Mouse (Mus musculus) testis, postnatal 14 days (tissue): ENCODE data around the gene 4930435E12Rik.
"Not testable (repeated sequence)": the region's sequence is repeated elsewhere in the genome, so short reads cannot be mapped to it uniquely, and the experiment has no call there.

Experiments used
- DNase-seq: peaks from one replicate; pipeline ENCODE4 v3.0.0; 2021; ENCODE audit warnings: low spot score

4930435E12Rik gene

DNA sequence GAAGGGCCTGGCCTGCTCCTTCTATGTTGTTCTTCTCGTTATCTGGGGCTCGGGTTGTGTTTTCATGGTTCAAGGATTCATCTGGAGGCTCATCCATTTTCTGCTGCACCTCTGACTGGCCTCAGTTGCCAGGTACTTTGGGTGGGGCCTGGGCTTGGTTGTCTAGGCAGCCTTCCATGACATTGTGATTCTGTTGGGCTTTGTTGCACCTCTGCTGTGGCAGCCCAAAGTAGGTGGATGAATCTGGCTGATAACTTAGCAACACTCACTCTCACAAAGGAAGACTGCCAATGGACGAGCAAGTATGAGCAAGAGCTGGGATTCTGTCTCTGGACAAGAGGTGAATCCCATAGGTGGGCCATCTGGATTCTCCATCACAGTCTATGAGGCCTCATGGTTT, at the start of gene 4930435E12Rik:
Gene 4930435E12Rik, minus strand, starts transcription at position 101 of the 400 bp plus-strand sequence.
- DNase-seq: no peak

DNA sequence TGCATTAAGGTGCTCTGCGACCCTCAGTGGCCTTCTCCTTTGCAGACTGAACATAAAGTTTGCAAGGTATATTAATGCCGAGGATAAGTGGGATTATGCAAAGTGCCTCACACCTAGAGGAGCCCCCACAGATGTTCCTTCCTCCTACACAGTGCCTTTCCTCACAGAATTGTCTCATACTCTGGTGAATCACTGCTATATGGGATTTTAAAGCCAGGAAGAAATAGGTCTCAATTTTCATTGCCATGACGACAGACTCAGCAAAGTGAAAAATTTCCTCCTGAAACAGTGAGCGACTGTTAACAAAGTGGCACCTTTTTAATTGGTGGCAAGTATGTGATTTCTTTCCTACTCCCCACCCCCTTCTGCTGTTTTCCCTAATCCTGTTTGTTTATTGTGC, 45.9 kb upstream of the 4930435E12Rik start:
- no peak for DNase-seq

DNA sequence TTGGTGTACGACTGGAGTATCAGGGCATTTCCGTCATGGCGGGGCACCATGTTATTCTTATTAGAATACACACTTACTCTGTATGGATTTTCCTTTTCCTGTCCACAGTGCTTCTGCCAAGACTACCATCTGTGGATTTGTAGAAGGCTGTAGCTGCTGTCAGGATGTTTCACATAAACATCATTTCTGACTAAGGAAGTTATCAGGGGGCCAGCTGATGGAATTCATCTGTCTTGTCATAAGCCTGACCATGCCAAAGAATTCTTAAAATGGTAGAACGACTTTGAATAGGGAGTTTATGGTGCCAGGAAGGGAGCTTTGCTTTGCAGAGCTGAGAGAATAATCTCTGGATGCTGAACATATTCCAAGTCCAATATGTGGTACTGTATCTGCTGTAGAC, 44.7 kb upstream of the 4930435E12Rik start:
- DNase-seq: no peak

DNA sequence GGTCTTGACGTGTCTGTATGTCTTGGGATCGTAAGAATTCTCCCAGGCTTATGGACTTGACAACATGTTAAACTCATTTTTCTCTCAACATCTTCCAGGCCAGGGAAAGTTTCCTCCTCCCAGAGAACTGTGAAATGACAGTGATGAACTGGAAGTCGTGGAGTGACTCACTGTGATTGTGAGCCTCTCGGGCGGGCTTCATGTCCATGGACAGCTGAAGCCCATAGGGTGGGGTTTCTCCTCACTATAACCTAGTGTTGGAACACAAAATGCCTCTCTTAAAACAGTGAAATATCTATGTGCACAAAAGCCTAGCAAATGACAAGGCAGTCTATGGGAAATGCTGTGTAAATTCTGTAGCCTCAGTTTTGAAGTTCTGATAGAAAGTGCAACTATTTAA, 35.8 kb upstream of the 4930435E12Rik start:
- no peak for DNase-seq

DNA sequence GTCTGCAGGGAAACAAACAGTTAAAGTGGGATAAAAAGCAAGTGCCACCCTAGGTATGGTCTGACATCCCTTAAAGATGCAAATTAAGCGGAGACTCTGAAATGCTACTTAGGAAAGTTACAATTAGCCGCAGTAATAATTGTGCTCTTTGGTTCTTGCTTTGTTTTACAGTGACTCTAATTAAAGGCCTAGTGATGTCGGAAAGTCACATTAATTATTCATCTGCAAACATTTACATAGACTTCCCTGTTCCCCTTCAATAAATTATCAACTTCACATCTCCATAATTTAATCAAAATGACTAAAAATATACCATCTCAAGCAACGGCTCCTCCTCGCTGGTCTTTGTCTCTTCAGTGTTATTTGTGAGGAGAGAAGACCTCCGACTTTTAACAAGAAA, 32.0 kb upstream of the 4930435E12Rik start:
- DNase-seq: no peak

DNA sequence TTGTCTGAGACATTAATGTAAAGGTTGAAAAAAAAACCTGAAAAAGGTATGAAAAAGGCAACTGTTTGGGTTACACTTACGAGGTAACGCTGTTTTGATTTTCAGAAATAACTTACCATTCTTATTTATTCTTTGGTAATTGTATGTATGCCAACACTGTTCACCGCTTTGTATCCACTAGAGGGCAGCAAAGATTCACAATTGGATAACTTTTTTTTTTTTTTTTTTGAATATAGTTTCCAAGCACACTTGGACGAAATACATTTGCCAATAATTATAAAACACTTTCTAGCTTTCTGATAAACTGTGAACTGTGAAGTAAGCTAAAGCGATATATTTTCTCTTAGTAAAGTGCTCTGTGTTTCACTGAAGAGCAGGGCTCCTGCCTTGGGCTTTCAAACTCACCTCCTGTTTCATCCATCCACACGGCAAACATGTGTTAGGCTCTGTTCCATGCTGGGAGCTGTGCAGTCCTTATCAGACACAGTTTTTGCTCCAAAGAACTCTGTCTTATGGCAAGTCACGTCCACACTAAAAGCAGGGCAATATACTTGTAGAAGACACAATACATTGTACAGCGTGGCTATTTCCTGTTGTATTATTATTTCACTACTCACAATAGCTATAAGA, 29.7 kb upstream of the 4930435E12Rik start:
- DNase-seq: no peak

DNA sequence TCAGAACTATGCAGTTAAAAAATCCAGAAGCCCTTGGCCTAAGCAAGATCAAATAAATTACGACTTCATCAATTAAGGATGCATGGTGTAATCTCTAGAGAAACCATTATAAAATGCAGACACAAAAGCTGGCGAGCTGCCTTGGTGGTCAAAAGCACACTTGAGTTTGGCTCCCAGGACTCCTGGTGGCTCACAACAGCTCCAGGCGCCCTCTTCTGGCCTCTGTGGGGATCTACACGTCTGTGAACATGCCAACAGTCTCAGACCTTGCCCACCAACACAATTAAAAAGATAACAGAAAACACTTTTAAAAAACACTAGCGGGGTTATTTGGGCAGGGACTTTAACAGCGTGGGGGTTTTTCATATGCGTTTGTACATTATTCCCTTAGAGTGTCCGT, 16.0 kb downstream of the 4930435E12Rik start:
- DNase-seq: peak; percentile 66

DNA sequence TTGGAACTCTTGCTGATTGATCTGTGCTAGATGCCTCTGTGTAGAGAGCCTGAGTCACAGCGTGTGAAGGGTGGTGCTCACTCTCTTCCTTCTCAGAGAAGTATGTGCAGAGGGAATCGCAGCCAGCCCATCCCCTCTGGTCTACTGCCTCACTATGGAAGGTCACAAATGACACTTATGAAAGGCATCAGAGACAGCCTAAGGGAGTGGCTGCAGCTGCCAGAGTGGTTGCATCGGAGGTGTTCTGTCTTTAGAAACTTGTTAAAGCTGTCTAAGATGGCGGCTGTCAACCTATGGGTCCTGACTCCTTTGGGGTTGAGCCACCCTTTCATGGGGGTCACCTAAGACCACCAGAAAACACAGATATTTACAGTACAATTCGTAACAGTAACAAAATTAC, 18.4 kb downstream of the 4930435E12Rik start:
- DNase-seq: no peak

DNA sequence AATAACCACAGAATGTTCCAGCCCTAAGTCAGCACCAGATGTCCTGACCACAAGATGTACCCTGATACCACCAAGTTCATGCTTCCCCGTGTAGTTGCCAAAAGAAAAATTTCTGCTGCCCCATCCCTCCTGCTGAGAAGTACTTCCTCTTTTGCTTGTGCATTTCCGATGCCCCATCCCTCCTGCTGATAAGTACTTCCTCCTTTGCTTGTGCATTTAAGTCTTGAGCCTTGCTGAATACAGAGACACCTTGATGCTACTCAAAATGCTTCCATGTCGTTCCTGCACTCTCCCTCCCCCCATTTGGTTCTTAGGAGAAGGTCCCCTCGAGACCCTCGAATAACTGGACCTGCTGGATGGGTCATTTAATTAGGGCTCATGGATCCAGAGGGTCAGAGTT, 20.8 kb downstream of the 4930435E12Rik start:
- not testable (repeated sequence) for DNase-seq

DNA sequence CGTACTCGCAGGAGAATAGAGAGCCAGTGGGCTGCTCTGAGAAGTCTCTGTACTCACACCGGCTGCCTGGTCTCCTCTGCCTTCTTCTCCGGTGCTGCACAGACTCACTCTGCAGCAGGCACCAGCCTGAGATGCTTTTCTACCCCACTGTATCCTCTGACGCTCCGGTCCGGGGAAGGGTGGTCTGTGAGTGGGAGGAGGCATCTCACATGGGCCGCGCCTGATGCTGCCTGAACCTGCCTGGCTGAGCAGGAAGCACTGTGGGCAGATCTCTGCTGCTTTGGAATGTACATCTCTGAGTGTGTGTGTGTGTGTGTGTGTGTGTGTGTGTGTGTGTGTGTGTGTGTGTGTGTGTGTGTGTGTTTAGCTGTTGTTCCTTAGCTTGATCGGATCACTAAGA, 28.5 kb downstream of the 4930435E12Rik start, which contains the start of gene Upk1b:
Gene Upk1b, minus strand, starts transcription at position 238 of the 400 bp plus-strand sequence.
- DNase-seq: no peak

DNA sequence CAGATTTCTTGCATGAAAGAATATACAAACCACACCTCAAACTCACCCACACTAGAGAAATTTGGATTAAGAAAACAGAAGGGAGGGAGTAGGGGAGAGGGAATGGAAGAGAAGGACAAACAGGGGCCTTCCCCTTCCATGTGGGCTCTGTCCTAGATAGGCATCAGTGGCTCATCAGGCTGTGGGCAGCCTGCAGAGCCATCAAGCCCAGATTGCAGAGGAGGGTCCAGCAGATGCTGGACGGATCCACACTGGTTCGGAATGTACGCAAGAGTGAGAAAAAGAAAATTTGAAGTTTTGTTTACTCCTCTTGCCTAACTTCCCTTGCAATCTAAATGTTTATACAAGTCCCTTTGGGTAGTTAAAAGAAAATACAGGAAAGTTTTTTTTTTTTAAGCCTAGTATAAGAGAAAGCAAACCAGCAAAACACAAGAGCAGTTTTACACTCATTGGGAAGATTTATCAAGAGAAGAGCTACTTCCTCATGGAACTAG, 29.5 kb downstream of the 4930435E12Rik start:
- DNase-seq: no peak

DNA sequence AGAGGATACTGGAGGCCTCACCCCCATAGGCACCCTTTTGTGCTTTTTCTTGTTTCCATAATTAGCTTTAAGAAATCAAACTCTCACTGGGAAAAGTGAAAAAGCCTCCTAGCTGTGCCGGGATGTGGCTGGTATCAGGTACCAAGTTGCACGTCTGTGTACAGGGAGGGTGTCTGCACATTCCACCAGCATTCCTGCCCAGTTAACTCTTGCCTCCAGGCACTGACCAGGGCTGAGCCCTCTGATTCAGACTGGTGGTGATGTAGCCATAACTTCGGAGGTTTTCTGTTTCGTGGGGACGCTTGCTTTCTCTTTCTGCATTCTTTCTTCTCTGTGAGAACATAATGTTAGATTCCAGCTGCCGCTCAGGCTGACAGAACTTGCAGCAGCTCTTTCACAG, 35.4 kb downstream of the 4930435E12Rik start:
- no peak for DNase-seq

DNA sequence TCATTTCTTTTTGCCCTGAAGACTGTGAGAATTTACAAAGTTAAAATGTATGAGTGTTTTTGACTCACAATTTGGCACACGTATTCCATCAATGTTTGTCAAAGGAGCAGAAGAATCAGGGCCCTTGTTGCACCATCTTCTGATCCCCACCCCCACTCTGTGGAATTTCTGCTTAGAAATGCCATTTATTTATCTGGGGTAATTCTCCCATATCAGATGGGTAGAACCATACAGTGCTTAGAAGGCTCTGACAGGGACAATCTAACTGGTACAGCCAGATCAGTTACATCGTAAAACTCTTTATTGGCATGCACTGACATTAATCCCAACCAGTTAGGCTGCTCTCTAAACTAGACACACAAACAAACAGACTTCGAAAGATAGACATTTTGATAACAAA, 38.6 kb downstream of the 4930435E12Rik start:
- DNase-seq: no peak

DNA sequence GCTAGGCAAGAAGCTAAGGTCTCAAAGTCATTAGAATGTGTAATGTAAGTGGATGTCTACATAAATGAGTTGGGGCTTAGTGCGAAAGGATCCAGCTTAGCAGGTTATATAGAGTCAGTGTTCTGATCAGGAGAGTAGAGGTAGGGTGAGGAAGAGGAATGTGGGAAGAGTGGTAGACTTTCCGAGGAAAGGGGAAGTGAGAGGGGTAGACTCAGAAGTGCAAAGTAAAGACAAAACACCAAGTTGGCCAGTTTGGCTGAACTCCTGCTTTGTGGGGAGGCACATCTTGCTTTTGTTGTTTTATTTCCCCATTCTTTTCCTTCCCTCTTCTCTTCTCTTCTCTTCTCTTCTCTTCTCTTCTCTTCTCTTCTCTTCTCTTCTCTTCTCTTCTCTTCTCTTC, 39.5 kb downstream of the 4930435E12Rik start:
- DNase-seq: no peak

DNA sequence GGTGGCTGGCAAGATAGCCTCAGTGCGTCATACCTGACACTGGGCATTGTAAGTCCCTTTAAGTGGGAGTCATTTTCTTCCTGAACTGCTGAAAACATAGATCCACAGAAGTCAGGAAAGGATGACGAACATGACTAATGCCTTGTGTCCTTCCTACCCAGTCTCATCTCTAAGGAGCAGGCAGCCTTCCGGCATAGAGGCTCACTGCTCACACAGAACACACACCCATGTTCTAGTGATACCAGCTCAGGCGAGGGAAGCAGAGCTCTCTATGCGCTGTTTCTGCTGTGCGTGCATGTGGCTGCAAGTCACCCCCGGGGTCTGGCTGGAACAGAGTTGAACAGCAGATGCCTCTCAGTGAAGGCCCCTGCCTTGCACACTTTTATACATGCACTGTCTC, 43.2 kb downstream of the 4930435E12Rik start:
- no peak for DNase-seq

DNA sequence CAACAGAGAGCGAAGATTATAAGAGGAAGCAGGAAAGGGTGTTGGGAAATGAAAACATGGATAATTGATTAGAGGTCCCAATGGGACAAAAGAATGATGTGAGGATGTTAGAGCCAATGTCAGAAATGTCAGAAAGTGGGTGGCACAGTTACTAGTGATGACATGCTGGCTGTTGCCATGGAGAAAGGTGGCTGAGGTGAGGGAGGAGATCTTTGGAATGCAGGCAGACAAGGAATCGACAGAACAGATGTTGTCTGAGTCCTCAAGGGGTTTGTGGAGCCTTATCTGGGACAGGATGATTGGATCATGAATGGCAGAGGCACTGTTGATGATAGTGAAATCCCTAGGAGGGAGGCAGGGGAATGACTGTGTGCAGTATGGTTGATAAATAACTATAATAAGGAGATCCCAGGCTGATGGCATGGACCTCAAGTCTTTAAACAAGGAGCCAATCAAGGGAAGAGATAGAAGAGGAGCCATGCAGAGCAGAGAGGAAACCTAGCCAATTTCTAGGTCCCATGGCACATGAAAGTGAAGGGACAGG, 46.0 kb downstream of the 4930435E12Rik start:
- no peak for DNase-seq

DNA sequence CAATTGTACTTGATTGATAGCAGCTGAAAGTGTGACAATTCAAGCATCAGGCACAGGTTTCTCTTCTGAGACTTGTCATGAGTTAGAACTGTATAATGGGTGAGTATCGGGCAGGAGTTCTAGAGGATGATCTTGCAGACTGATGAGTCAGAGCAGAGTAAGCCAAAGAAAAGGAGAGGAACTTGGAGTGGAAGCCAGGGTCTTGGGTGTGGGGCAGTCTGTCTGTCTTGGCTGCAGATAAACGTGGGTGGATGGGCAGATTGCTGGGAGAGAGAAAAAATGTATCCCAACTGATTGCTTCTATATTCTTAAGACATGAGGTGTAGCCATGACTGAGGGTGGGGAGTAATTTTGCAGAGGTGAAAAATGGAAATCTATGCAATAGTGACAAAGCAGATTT, 46.6 kb downstream of the 4930435E12Rik start:
- DNase-seq: no peak

DNA sequence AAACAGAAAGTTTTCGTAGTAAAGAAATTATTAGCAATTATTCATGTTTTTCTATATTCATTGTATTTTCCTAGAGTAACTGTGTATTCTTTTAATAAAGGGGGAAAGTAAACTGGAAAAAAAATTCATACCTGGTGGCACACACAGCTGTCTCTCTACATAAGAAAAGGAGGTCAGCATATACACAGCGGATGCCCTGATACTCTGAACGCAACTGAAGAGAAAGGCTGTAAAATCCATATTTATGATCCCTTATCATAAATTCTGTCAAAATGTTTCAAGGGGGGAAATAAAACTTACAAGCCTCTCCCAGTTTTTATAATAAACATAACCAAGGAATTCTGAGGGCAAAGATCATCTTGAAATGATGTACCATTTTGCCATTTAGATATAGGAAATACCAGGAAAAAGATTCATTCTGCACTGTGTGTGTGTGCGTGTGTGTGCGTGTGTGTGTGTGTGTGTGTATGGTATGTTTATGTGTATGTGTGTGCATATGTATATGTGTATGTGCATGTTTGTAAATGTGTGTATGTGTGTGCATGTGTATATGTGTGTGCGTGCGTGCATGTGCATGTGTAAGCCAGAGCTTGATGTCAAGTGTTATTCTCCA, 47.5 kb downstream of the 4930435E12Rik start:
- DNase-seq: no peak

DNA sequence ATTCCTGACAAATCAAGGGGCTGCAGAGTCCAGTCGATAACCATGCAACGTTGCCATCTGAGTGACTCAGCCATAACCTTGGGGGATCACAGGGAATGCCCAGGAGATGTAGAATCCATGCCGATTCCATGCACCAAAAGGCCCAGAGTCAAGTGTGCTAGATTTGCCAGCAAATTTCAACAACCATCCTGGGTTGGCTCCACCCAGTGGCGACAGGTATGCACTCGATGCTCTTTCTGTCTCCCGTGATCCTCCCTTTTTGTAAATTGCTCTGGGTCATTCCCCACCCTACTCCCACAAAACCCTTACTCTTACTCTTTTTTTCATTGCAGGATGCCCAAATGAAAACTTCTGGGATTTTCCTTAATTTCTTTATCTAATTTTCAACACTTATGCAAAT, 52.2 kb downstream of the 4930435E12Rik start:
- DNase-seq: no peak

DNA sequence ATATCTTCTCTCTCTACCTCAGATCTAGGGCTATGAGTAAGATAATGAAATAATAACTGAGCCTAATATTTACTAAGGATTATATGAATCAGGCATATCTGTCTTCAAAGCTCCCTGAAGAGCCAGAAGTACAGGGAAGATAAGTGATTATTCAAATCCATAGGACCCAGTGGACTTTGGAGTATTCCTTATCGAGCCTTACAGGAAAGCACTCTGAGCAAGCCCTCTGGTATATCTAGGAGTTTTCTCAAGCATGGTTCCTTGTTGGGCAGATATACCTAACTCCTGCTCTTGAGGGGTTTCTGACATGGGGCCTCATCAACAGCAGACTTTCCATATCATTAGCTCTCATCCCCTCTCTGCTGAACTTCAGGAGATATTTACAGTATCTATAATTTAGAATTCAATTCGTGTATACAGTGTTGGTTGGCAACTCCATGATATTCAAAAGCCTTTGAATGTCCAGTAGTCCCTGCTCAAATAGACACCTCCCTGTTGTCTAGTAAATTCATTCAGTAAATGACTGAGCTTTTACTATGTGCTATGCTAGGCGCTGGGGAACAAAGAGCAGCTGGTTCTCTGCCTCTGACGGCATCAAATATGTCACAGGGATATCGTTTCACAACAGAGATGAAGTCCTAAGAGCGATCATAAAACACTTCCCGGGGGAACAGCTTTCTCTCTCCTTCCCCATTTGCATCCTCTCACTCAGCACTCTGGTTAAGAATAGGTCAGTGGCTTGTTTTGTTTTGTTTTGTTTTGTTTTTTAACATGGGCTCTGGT, 53.4 kb downstream of the 4930435E12Rik start:
- no peak for DNase-seq

DNA sequence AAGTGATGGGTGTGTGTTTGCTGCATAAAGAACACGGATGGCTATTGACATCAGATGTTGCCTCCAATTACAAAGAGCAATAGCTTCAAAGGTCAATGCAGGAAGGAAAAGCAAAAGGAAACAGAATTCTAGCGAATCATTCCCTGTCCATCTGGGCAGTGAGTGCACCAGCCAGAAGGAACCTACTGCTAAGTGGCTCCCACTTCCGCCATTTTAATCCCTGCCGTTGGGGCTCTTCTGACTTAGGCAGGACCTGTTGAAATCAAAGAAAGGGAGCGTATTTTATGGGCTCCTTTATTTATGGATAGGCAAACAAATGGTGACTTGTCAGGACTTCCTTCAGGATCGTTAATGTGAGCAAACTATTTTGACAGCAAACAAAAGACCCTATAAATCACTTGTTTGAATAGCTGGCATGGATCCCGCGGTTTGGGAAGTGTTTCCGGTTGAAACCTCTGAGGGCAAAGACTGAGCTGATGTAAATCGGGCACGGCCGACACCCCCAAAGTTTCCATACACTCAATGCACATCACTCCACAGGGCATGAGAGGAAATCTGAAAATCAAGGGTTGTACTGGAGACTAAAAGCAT, 55.5 kb downstream of the 4930435E12Rik start:
- DNase-seq: no peak

DNA sequence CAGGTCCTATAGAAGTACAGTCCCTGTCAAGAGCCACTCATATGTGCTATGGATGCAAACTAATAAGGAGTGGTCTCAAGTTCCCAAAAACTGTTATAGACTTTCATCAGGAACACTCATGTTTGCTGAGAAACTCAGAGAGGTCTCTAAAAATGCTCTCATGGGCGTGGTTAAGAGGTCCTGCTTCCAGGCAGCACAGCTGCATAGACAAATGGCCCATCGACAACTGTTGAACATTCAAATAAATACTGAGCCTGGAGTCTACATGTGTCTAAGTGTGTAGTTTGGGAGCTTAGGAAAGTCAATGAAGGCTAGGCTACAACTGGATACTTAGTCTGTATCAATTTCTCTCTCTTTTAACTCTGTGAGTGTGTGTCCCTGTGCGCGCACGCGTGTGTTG, 57.4 kb downstream of the 4930435E12Rik start:
- no peak for DNase-seq
